Mouse (Mus musculus) monocyte, adult 59 days (primary cell): ENCODE measurements around the gene Olfr995. TPM values are rescaled to one million over a fixed set of nuclear protein-coding genes. Genes with fewer than 3 reads are reported as not detected.

Source experiments
- total RNA-seq, 2 experiments: library from RNA; stranded (reverse); gene quantifications; one replicate each; pipeline ENCODE4 v1.2.4; 2023

Olfr995 gene
- not detected for total RNA-seq

GRCm38 (mm10) chr2:85443539-85443938, at the start of gene Olfr995:
Gene Olfr995, minus strand, starts transcription at chr2:85443639.

GRCm38 (mm10) chr2:85436351-85436750, 7.1 kb downstream of the Olfr995 start, which contains the start of gene Olfr994:
Gene Olfr994, minus strand, starts transcription at chr2:85436451.

GRCm38 (mm10) chr2:85414777-85415176, 28.7 kb downstream of the Olfr995 start, which contains the start of gene Olfr993:
Gene Olfr993, minus strand, starts transcription at chr2:85414877.

GRCm38 (mm10) chr2:85409369-85409768, 34.1 kb downstream of the Olfr995 start, which contains the start of gene Olfr992:
Gene Olfr992, minus strand, starts transcription at chr2:85409469.

Other genes starting within 250 kb of the Olfr995 start
- gene Lrrc55, start 246.4 kb downstream of the Olfr995 start, total RNA-seq: not detected
- not detected for gene Olfr987, start 104.3 kb downstream of the Olfr995 start, total RNA-seq
- gene Olfr988, start 80.4 kb downstream of the Olfr995 start, total RNA-seq: not detected
- not detected for gene Olfr992, start 34.2 kb downstream of the Olfr995 start, total RNA-seq
- gene Olfr993, start 28.8 kb downstream of the Olfr995 start, total RNA-seq: not detected
- gene Olfr994, start 7.2 kb downstream of the Olfr995 start, total RNA-seq: not detected
- not detected for gene 4833423E24Rik, start 75.4 kb upstream of the Olfr995 start, total RNA-seq
- not detected for gene Olfr996, start 135.6 kb upstream of the Olfr995 start, total RNA-seq
- not detected for gene Olfr998, start 145.3 kb upstream of the Olfr995 start, total RNA-seq
- gene Olfr1000, start 168.3 kb upstream of the Olfr995 start, total RNA-seq: not detected
- not detected for gene Olfr1002, start 207.1 kb upstream of the Olfr995 start, total RNA-seq
- gene Olfr154, start 220.8 kb upstream of the Olfr995 start, total RNA-seq: not detected
- gene Olfr1006, start 235.1 kb upstream of the Olfr995 start, total RNA-seq: not detected
- gene Olfr1008, start 245.8 kb upstream of the Olfr995 start, total RNA-seq: not detected